13 mouse cellular contexts compared by ENCODE assay signal in genomic region chr7:112172669-112173068, GRCm38 (mm10). TPM values are rescaled to one million over a fixed set of nuclear protein-coding genes. Genes with fewer than 3 reads are reported as not detected.
A peak's percentile ranks its signal among the peaks of the same experiment; 100 is the strongest.
DNase-seq lines count a peak whose midpoint lies in the region.
"Had no signal": no experiment of that assay in that cellular context is flagged by ENCODE, and none has a peak within 500 bp of the region (broad histone marks: within the 10 kb centered on the region; RNA-seq: fewer than 3 reads in every experiment).

No protein-coding gene starts in this region.

- peak; percentile 59 for DNase-seq in layer of hippocampus, adult 11-12 months (ENCODE audit: low spot score)
- DNase-seq in layer of hippocampus, postnatal 25 days (ENCODE audit: extremely low spot score in 1 of 2, low spot score in 1 of 2), result no peak
- peak; percentile 53 for DNase-seq in right cerebral cortex, postnatal 25 days
- no peak for DNase-seq in right cerebral cortex, postnatal 14 days
- DNase-seq in left cerebral cortex, adult 9 months (ENCODE audit: low spot score in 2 of 2), result peak; percentile 61 to 80
- no peak for DNase-seq in ovary, postnatal 36 days (ENCODE audit: low spot score)
- no peak for DNase-seq in spleen, postnatal 4 days (ENCODE audit: low spot score in 2 of 2)
- DNase-seq: adrenal gland, adult 2 months; cerebellum, postnatal 14 days; embryo, embryonic 11 days; gastrocnemius, postnatal 36 days; kidney, adult 11 months; lung, adult 2 months had no signal

RNA-seq across cellular contexts. Expression of gene Dkk3, which starts 13.8 kb away (rescaled TPM):
- 100 to 1,000 TPM; 218 to 244 TPM for total RNA-seq in layer of hippocampus, postnatal 25 days (2021)

RNA-seq across cellular contexts. Expression of gene Mical2, which starts 53.0 kb away (rescaled TPM):
- 100 to 1,000 TPM; 645 to 717 TPM for total RNA-seq in layer of hippocampus, postnatal 25 days (2021)

Comparison
In these comparisons a context has a peak if more than half of its experiments do, and no peak if none do; other contexts are left out.
1. DNase-seq: peak in layer of hippocampus, adult 11-12 months (single experiment), right cerebral cortex, postnatal 25 days (single experiment) and left cerebral cortex, adult 9 months (2 of 2); none in layer of hippocampus, postnatal 25 days (0 of 2), right cerebral cortex, postnatal 14 days (single experiment), ovary, postnatal 36 days (single experiment) and spleen, postnatal 4 days (0 of 2).